ENCODE assay signal across 10 mouse cellular contexts in genomic region chrX:106190091-106190490, GRCm38 (mm10). TPM values are rescaled to one million over a fixed set of nuclear protein-coding genes. Genes with fewer than 3 reads are reported as not detected.
A peak's percentile ranks its signal among the peaks of the same experiment; 100 is the strongest.
DNase-seq lines count a peak whose midpoint lies in the region; ATAC-seq and TF ChIP-seq lines count a peak whose summit lies in the region.
"Had no signal": no experiment of that assay in that cellular context is flagged by ENCODE, and none has a peak within 500 bp of the region (broad histone marks: within the 10 kb centered on the region; RNA-seq: fewer than 3 reads in every experiment).

No protein-coding gene starts in this region.

- H3K27me3 ChIP-seq in intestine, embryonic 14.5 days (replicated peaks; ENCODE audit: control insufficient read depth, insufficient read depth, low read length), result no peaks in the 10 kb centered on the region
- H3K27me3 ChIP-seq in intestine, postnatal 0 days (replicated peaks; ENCODE audit: control insufficient read depth, insufficient read depth, low read length), result no peaks in the 10 kb centered on the region
- no peaks in the 10 kb centered on the region for H3K27me3 ChIP-seq in hindbrain, embryonic 13.5 days
- no peaks in the 10 kb centered on the region for H3K27me3 ChIP-seq in midbrain, embryonic 12.5 days

- 0 out of 2 replicates have a peak overlapping the region, but pooled peaks have one; percentile 63 for H3K4me3 ChIP-seq in intestine, embryonic 14.5 days (ENCODE audit: low read depth, low read length)
- no peak overlapping the region for H3K4me3 ChIP-seq in intestine, postnatal 0 days (ENCODE audit: low read depth, low read length)
- H3K4me3 ChIP-seq in hindbrain, embryonic 13.5 days, result no peak overlapping the region
- H3K4me3 ChIP-seq in midbrain, embryonic 12.5 days, result no peak overlapping the region

- no peaks in the 10 kb centered on the region for H3K4me1 ChIP-seq in intestine, embryonic 14.5 days (replicated peaks; ENCODE audit: control insufficient read depth, insufficient read depth, low read length)
- peaks cover 7% of the 10 kb centered on the region; the same call in 1 of the 2 replicates for H3K4me1 ChIP-seq in intestine, postnatal 0 days (replicated peaks; ENCODE audit: control insufficient read depth, insufficient read depth, low read length)
- peaks cover 31% of the 10 kb centered on the region for H3K4me1 ChIP-seq in hindbrain, embryonic 13.5 days (replicated peaks)
- H3K4me1 ChIP-seq in midbrain, embryonic 12.5 days, result peaks cover 25% of the 10 kb centered on the region

- H3K36me3 ChIP-seq in intestine, embryonic 14.5 days (ENCODE audit: control insufficient read depth, insufficient read depth, low read length), result peaks cover 16% of the 10 kb centered on the region
- H3K36me3 ChIP-seq in intestine, postnatal 0 days (ENCODE audit: control insufficient read depth, insufficient read depth), result no peaks in the 10 kb centered on the region
- 0 out of 2 replicates have a peak, but pooled peaks cover 6% of the 10 kb centered on the region for H3K36me3 ChIP-seq in hindbrain, embryonic 13.5 days
- H3K36me3 ChIP-seq in midbrain, embryonic 12.5 days, result peaks cover 8% of the 10 kb centered on the region; the same call in 1 of the 2 replicates

- DNase-seq in intestine, embryonic 14.5 days (ENCODE audit: low spot score), result no peak
- peak; percentile 25 for DNase-seq in adipocyte (ENCODE audit: low spot score)
- no peak for DNase-seq in adrenal gland, postnatal 36 days
- DNase-seq in layer of hippocampus, adult 18-20 months (ENCODE audit: low spot score in 2 of 2), result no peak
- DNase-seq in lung, postnatal 36 days, result no peak
- DNase-seq: cerebellum, adult 2 months; left cerebral cortex, postnatal 4 days had no signal

- no peak overlapping the region for H3K27ac ChIP-seq in intestine, embryonic 14.5 days (ENCODE audit: low read depth)
- H3K27ac ChIP-seq in intestine, postnatal 0 days (ENCODE audit: low read depth, low read length), result no peak overlapping the region
- no peak overlapping the region for H3K27ac ChIP-seq in hindbrain, embryonic 13.5 days
- H3K27ac ChIP-seq in midbrain, embryonic 12.5 days (replicated peaks), result no peak overlapping the region

- TF ChIP-seq CTCF in intestine, postnatal 0 days (IDR thresholded peaks at IDR 0.05; ENCODE audit: low read depth), result no peak

- ATAC-seq in intestine, embryonic 14.5 days (replicated peaks; ENCODE audit: low FRiP score, low TSS enrichment, low read depth), result no peak
- no peak for ATAC-seq in intestine, postnatal 0 days
- ATAC-seq in hindbrain, embryonic 13.5 days (ENCODE audit: low FRiP score), result no peak
- ATAC-seq in midbrain, embryonic 12.5 days (ENCODE audit: low FRiP score, low read depth), result no peak

- H3K4me2 ChIP-seq in intestine, embryonic 14.5 days (ENCODE audit: low read length), result peak overlapping the region; percentile 55
- no peak overlapping the region for H3K4me2 ChIP-seq in intestine, postnatal 0 days (replicated peaks; ENCODE audit: low read depth)
- peak overlapping the region; percentile 70 for H3K4me2 ChIP-seq in hindbrain, embryonic 13.5 days
- H3K4me2 ChIP-seq in midbrain, embryonic 12.5 days (replicated peaks), result peak overlapping the region; percentile 63

- 33% methylated on average over 4 of the region's 4 CpGs for WGBS in intestine, embryonic 14.5 days
- WGBS in intestine, postnatal 0 days, result 25% methylated on average over 4 of the region's 4 CpGs
- 52% methylated on average over 4 of the region's 4 CpGs for WGBS in hindbrain, embryonic 13.5 days
- WGBS in midbrain, embryonic 12.5 days, result 58% methylated on average over 4 of the region's 4 CpGs

- H3K9ac ChIP-seq in intestine, embryonic 14.5 days (ENCODE audit: low read length), result no peak overlapping the region
- H3K9ac ChIP-seq in intestine, postnatal 0 days (ENCODE audit: low read depth, low read length), result no peak overlapping the region
- H3K9ac ChIP-seq in hindbrain, embryonic 13.5 days, result no peak overlapping the region
- H3K9ac ChIP-seq in midbrain, embryonic 12.5 days (replicated peaks), result no peak overlapping the region

- no peaks in the 10 kb centered on the region for H3K9me3 ChIP-seq in intestine, embryonic 14.5 days (ENCODE audit: control insufficient read depth, low read length)
- H3K9me3 ChIP-seq in intestine, postnatal 0 days (ENCODE audit: control insufficient read depth), result no peaks in the 10 kb centered on the region
- H3K9me3 ChIP-seq in hindbrain, embryonic 13.5 days, result no peaks in the 10 kb centered on the region
- H3K9me3 ChIP-seq in midbrain, embryonic 12.5 days, result no peaks in the 10 kb centered on the region

RNA-seq across cellular contexts. Expression of gene Pgk1, which starts 3.2 kb away (rescaled TPM):
- polyA plus RNA-seq in intestine, embryonic 14.5 days (2014; fragmentation: Nextera tagmentation; extraction: Ambion mirVana), result 473 and 482 TPM in 2 replicates
- 185 and 193 TPM in 2 replicates for polyA plus RNA-seq in intestine, postnatal 0 days (2015; fragmentation: Nextera tagmentation; extraction: Ambion mirVana)
- polyA plus RNA-seq in hindbrain, embryonic 13.5 days (2015; fragmentation: Nextera tagmentation; extraction: Ambion mirVana), result 262 and 266 TPM in 2 replicates
- 290 and 294 TPM in 2 replicates for polyA plus RNA-seq in midbrain, embryonic 12.5 days (2016; fragmentation: Nextera tagmentation; extraction: Ambion mirVana)
- 100 to 1,000 TPM; 319 to 359 TPM for total RNA-seq in adrenal gland, postnatal 36 days (2021)
- total RNA-seq in layer of hippocampus, adult 18-20 months (2021), result 100 to 1,000 TPM; 432 to 469 TPM

RNA-seq across cellular contexts. Expression of gene Taf9b, which starts 30.9 kb away (rescaled TPM):
- polyA plus RNA-seq in intestine, embryonic 14.5 days (2014; fragmentation: Nextera tagmentation; extraction: Ambion mirVana), result 9.7 and 11.3 TPM in 2 replicates
- polyA plus RNA-seq in intestine, postnatal 0 days (2015; fragmentation: Nextera tagmentation; extraction: Ambion mirVana), result 6.9 and 7.6 TPM in 2 replicates
- polyA plus RNA-seq in hindbrain, embryonic 13.5 days (2015; fragmentation: Nextera tagmentation; extraction: Ambion mirVana), result 15.6 TPM in 2 replicates
- 12.4 and 14.2 TPM in 2 replicates for polyA plus RNA-seq in midbrain, embryonic 12.5 days (2016; fragmentation: Nextera tagmentation; extraction: Ambion mirVana)
- total RNA-seq in adrenal gland, postnatal 36 days (2021), result 10 to 100 TPM; 17.3 to 28.7 TPM
- total RNA-seq in layer of hippocampus, adult 18-20 months (2021), result 10 to 100 TPM; 25.5 to 27.2 TPM

RNA-seq across cellular contexts. Expression of gene Tlr13, which starts 47.1 kb away (rescaled TPM):
- polyA plus RNA-seq in intestine, embryonic 14.5 days (2014; fragmentation: Nextera tagmentation; extraction: Ambion mirVana), result 0.77 and 1.2 TPM in 2 replicates
- 0.82 and 0.94 TPM in 2 replicates for polyA plus RNA-seq in intestine, postnatal 0 days (2015; fragmentation: Nextera tagmentation; extraction: Ambion mirVana)
- 0.21 and 0.34 TPM in 2 replicates for polyA plus RNA-seq in hindbrain, embryonic 13.5 days (2015; fragmentation: Nextera tagmentation; extraction: Ambion mirVana)
- polyA plus RNA-seq in midbrain, embryonic 12.5 days (2016; fragmentation: Nextera tagmentation; extraction: Ambion mirVana), result 0.21 and 0.28 TPM in 2 replicates
- total RNA-seq in adrenal gland, postnatal 36 days (2021), result 1 to 10 TPM; 2.0 to 2.2 TPM
- 1 to 10 TPM; 1.4 to 1.6 TPM for total RNA-seq in layer of hippocampus, adult 18-20 months (2021)
